Mouse (Mus musculus): ENCODE results near the gene Olfr998. TPM values are rescaled to one million over a fixed set of nuclear protein-coding genes. Genes with fewer than 3 reads are reported as not detected.
"Not testable (repeated sequence)": the region's sequence is repeated elsewhere in the genome, so short reads cannot be mapped to it uniquely, and the experiment has no call there.

Gene Olfr998
- not detected in 2 replicates for polyA plus RNA-seq (2015; fragmentation: Nextera tagmentation; extraction: Ambion mirVana)

DNA sequence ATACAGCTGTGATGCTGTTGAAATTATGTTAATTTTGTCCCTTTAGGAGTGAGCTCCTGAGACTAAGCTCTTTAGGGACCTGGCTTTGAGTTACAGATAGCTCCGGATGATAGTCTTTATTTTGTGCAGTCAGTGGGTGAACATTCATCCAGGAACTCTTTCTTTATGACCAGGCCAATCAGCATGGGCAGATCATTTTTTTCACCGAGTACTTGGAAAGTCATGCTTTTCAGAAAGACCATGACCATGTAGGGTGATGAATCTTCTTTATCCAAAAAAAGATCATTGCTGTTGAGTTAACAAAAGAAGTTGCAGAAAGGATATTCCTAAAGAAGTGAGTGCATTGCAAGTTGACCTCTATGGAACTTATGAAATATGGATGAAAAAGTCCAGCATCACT is at the start of gene Olfr998:
Olfr998 (plus strand) TSS at position 301 of the 400 bp plus-strand sequence.
- DNase-seq (ENCODE audit: low spot score): not testable (repeated sequence)

DNA sequence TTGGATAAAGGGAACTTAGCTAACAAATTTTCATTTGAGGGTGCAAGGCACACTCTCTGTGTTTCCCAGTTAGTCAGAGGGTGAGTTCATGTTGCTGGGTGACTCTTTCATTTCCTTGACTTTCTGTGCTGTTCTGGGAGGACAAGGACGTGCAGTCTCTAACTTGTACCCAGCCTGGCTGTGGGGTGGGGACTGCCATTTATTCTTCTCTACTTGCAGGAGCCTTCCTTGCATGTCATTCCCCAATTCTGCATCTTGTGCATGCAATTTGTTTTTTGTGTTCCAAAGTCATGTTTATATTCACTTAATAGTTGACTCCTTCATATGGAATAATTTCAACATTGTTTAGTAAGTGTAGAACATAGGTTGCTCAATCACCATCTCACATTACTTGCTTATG is 33.9 kb upstream of the Olfr998 start:
- DNase-seq (ENCODE audit: low spot score): no peak

DNA sequence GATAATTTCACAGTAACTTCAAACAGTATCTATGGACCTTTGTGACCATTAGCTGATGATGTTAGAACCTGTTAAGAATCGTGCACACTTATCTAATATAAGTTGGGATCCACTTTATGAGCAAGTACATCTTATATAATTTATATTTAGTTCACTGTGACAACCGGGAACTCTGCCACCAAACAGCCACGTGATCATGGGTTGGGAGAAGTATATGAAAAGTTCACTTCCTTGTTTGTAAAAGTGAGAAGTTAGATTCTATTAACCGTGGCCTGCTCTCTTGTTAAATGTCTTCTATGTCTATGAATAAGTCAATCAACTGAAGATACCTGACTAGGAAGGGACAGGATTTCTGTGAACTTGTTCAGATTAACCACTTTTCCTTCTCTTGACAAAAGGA is 28.5 kb upstream of the Olfr998 start:
- DNase-seq (ENCODE audit: low spot score): no peak

DNA sequence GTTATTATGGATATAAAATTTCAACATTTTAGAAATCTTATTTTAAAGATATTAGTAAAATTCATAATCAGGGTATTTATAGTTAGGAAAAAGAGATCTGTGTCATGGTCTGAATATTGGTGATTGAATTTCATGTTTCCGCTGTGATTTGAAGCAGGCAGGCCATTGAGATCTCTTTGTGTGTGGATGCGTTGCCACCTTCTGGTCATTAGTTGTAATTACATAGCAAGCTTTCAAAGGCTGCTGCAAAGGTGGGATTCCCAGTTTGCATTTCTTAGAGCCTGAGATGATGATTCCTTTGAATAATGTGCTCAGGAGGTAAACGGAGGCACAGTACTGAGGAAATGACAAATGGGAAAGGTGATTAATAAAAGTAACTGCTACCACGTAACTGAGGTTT is 27.6 kb upstream of the Olfr998 start:
- peak; percentile 17 for DNase-seq (ENCODE audit: low spot score)

DNA sequence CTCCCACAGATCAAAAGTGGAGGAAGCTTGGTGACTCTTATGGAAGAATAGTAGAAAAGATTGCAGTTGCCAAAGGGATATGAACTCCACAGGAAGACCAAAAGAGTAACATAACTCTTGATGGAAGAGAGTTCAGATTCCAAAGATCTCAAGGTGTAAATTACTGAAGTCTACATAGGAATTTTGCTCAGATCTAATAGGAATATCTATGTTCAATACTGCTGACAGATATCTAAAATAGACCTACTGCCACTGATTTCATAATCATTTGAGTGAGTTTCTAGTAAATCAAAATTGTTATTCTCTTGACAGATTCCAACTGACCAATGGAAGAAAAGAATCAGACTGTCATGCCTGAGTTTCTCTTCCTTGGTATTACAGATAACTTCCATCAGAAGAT is 9.8 kb upstream of the Olfr998 start, which contains the start of gene Olfr996:
Olfr996 (plus strand) TSS at position 301 of the 400 bp plus-strand sequence.
- DNase-seq (ENCODE audit: low spot score): no peak

DNA sequence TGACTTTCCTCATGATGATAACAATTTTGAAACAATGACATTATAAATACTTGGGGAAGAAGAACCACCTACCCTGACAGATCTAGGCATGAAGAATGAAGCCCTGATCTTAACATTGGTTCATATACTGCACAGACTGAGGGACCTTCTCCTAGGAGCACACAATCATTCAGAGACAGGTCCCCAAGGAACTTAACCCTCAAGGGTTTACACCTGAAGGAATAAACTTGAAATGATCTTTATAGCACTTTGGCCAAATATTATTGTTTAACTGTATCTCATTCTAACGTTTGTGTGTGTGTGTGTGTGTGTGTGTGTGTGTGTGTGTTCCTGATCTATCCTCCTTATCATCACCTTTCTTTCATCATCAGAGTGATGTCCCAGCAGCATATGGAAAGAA is 23.1 kb downstream of the Olfr998 start, which contains the start of gene Olfr1000:
Olfr1000 (minus strand) TSS at position 101 of the 400 bp plus-strand sequence.
- DNase-seq (ENCODE audit: low spot score): no peak

Other genes with a start within 250 kb of the Olfr998 start
- gene Olfr987, start 249.6 kb upstream of the Olfr998 start, polyA plus RNA-seq (2015; fragmentation: Nextera tagmentation; extraction: Ambion mirVana): not detected in 2 replicates
- not detected in 2 replicates for gene Olfr988, start 225.7 kb upstream of the Olfr998 start, polyA plus RNA-seq (2015; fragmentation: Nextera tagmentation; extraction: Ambion mirVana)
- gene Olfr992, start 179.5 kb upstream of the Olfr998 start, polyA plus RNA-seq (2015; fragmentation: Nextera tagmentation; extraction: Ambion mirVana): not detected in 2 replicates
- not detected in 2 replicates for gene Olfr993, start 174.1 kb upstream of the Olfr998 start, polyA plus RNA-seq (2015; fragmentation: Nextera tagmentation; extraction: Ambion mirVana)
- gene Olfr994, start 152.5 kb upstream of the Olfr998 start, polyA plus RNA-seq (2015; fragmentation: Nextera tagmentation; extraction: Ambion mirVana): not detected in 2 replicates
- not detected in 2 replicates for gene Olfr995, start 145.3 kb upstream of the Olfr998 start, polyA plus RNA-seq (2015; fragmentation: Nextera tagmentation; extraction: Ambion mirVana)
- 1.6 and 1.8 TPM in 2 replicates for gene 4833423E24Rik, start 69.9 kb upstream of the Olfr998 start, polyA plus RNA-seq (2015; fragmentation: Nextera tagmentation; extraction: Ambion mirVana)
- not detected in 2 replicates for gene Olfr996, start 9.7 kb upstream of the Olfr998 start, polyA plus RNA-seq (2015; fragmentation: Nextera tagmentation; extraction: Ambion mirVana)
- not detected in 2 replicates for gene Olfr1000, start 23.0 kb downstream of the Olfr998 start, polyA plus RNA-seq (2015; fragmentation: Nextera tagmentation; extraction: Ambion mirVana)
- not detected in 2 replicates for gene Olfr1002, start 61.8 kb downstream of the Olfr998 start, polyA plus RNA-seq (2015; fragmentation: Nextera tagmentation; extraction: Ambion mirVana)
- gene Olfr154, start 75.5 kb downstream of the Olfr998 start, polyA plus RNA-seq (2015; fragmentation: Nextera tagmentation; extraction: Ambion mirVana): not detected in 2 replicates
- not detected in 2 replicates for gene Olfr1006, start 89.8 kb downstream of the Olfr998 start, polyA plus RNA-seq (2015; fragmentation: Nextera tagmentation; extraction: Ambion mirVana)
- not detected in 2 replicates for gene Olfr1008, start 100.5 kb downstream of the Olfr998 start, polyA plus RNA-seq (2015; fragmentation: Nextera tagmentation; extraction: Ambion mirVana)
- gene Olfr1009, start 126.5 kb downstream of the Olfr998 start, polyA plus RNA-seq (2015; fragmentation: Nextera tagmentation; extraction: Ambion mirVana): not detected in 2 replicates
- not detected in 2 replicates for gene Olfr1012, start 173.8 kb downstream of the Olfr998 start, polyA plus RNA-seq (2015; fragmentation: Nextera tagmentation; extraction: Ambion mirVana)
- not detected in 2 replicates for gene Olfr1013, start 178.2 kb downstream of the Olfr998 start, polyA plus RNA-seq (2015; fragmentation: Nextera tagmentation; extraction: Ambion mirVana)
- gene Olfr1014, start 183.8 kb downstream of the Olfr998 start, polyA plus RNA-seq (2015; fragmentation: Nextera tagmentation; extraction: Ambion mirVana): not detected in 2 replicates
- gene Olfr1015, start 193.1 kb downstream of the Olfr998 start, polyA plus RNA-seq (2015; fragmentation: Nextera tagmentation; extraction: Ambion mirVana): not detected in 2 replicates
- not detected in 2 replicates for gene Olfr1016, start 213.6 kb downstream of the Olfr998 start, polyA plus RNA-seq (2015; fragmentation: Nextera tagmentation; extraction: Ambion mirVana)
- gene Olfr1018, start 229.5 kb downstream of the Olfr998 start, polyA plus RNA-seq (2015; fragmentation: Nextera tagmentation; extraction: Ambion mirVana): not detected in 2 replicates